Mouse (Mus musculus) lung, postnatal 36 days (tissue): ENCODE measurements at regions not wholly inside any gene's neighbourhood (a gene's known extent, or its start where the extent isn't known, plus 50 kb on each side); places are given as distances from the start of the nearest gene placed in this dataset.
"Not testable (repeated sequence)": the region's sequence is repeated elsewhere in the genome, so short reads cannot be mapped to it uniquely, and the experiment has no call there.

Experiments
- DNase-seq: peaks from one replicate; pipeline ENCODE4 v3.0.0; 2022; ENCODE audit warnings: mixed read lengths

DNA sequence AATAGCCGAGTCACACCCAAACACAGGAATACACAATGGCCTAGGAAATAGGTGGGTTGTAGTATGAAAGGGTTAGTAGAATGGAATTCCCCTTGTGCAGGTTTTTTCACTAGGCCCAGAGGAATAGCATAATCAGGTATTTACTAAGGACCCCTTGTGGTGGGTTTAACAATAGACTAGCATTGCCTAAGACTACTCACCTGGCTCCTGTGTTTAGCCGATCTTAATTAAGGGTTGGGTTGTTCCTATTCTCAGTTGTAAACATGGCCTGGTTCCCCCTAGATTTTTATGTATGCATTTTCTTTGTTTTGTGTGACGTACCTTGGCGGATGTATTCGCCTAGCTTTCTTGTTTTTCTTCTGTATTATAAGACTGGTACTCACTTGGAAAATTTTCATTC, 90.8 kb upstream of the Srd5a2 start:
- not testable (repeated sequence) for DNase-seq

DNA sequence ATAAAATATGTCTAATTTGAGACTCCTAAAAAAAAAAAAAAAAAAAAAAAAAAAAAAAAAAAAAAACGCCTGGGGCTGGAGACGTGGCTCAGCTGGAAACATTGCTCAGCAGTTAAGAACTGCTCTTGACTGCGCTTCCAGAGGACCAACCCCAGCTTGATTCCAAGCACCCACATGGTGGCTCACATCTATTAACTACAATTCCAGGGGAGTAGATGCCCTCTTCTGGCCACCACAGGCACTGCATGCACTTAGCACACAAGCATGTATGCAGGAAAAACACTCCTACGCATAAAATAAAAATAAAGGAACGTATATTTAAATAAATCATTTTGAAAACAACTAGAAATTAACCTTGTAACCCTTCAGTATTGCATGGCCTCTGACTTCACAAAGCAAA, 87.3 kb upstream of the Srd5a2 start:
- peak; percentile 37 for DNase-seq

DNA sequence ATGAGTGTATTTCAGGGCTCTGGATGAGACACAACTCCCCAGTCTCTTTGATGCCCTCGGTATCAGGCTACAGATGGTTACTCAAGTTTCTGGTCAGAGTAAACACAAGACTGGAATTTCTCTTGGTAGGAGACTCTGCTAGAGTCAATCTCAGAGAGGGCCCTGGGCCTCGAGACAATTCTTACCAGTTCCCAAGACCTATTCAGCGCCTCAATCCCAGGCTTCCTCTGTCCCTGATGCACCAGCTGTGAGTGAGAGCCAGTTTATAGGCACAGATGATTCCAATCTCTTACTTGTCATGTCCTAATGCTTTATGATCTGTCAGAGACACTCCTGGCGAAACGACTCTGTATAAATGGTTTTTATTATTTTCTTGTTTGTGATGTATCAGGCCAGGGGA, 83.8 kb upstream of the Srd5a2 start:
- no peak for DNase-seq

DNA sequence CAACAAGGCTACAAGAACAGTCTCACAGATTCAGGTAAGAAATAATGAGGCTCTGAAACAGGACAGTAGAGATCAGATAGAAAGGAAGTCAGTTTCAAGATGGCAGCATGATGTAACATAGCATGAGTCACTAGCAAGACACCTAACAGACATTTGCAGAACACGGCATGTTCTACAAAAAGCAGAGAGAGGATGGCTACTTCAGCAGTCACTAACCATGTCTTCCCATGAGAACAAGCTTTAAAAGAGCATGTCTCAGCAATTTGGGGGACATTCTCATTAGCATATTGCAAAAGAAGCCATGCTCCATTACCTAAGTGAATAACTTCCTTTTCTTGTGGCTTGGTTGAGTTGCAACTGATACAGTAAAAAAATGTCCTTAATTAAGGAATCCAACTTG, 75.2 kb upstream of the Srd5a2 start:
- no peak for DNase-seq

DNA sequence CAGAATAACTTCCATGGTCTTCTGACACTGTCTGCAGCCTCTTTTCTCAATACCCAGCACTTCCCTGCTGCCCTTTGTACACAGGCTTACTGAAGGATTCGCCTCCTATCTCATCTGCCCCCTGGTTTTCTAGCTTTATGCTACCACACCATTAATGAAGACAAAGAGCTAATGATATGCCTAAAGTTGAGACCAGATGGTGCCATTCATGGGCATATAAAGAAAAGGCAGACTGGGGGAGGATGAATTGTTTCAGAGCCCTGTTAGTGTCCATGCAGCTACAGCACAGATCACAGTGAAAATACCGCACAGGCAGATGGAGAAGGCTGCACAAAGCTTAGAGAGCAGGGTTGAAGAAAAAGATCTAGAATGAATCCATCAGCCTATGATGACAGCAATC, 73.3 kb upstream of the Srd5a2 start:
- DNase-seq = no peak
